Mouse (Mus musculus) liver, embryonic 12.5 days (tissue): ENCODE results near the gene Golga2. TPM values are rescaled to one million over a fixed set of nuclear protein-coding genes. Genes with fewer than 3 reads are reported as not detected.

Experiments used
- ATAC-seq: fragments of 200-750 bp; cut with Nextera tagmentation; 2 replicates; pipeline ENCODE4 v1.8.0; 2017; ENCODE audit warnings: moderate number of reproducible peaks, mild to moderate bottlenecking, moderate library complexity
- H3K27ac ChIP-seq: fragments of 300-500 bp; sonication (generic); 2 replicates; pipeline ENCODE4 v1.5.1; 2016; ENCODE audit warnings: mild to moderate bottlenecking
- H3K27me3 ChIP-seq: fragments of 300-500 bp; sonication (generic); replicated peaks from 2 replicates; pipeline ENCODE4 v1.6.1; 2016; ENCODE audit warnings: mild to moderate bottlenecking, moderate library complexity
- H3K36me3 ChIP-seq: fragments of 300-500 bp; sonication (generic); 2 replicates; pipeline ENCODE4 v1.6.1; 2016; ENCODE audit warnings: mild to moderate bottlenecking, moderate library complexity
- H3K4me1 ChIP-seq: fragments of 300-500 bp; sonication (generic); 2 replicates; pipeline ENCODE4 v1.6.1; 2016
- H3K4me2 ChIP-seq: fragments of 300-500 bp; sonication (generic); 2 replicates; pipeline ENCODE4 v1.6.1; 2016; ENCODE audit warnings: mild to moderate bottlenecking, moderate library complexity
- H3K4me3 ChIP-seq: fragments of 300-500 bp; sonication (generic); 2 replicates; pipeline ENCODE4 v1.5.1; 2016; ENCODE audit warnings: mild to moderate bottlenecking, moderate library complexity
- H3K9ac ChIP-seq: fragments of 300-500 bp; sonication (generic); 2 replicates; pipeline ENCODE4 v1.6.1; 2016; ENCODE audit warnings: mild to moderate bottlenecking, moderate library complexity
- H3K9me3 ChIP-seq: fragments of 300-500 bp; sonication (generic); replicated peaks from 2 replicates; pipeline ENCODE4 v1.6.1; 2016; ENCODE audit warnings: mild to moderate bottlenecking, moderate library complexity
- WGBS: fragments of 180-500 bp; shearing (Covaris S2); methylation state at CpG from one replicate; pipeline ENCODE4 v1.1.7; 2016; ENCODE audit not compliant: insufficient replicate concordance; 5-methylcytosine and 5-hydroxymethylcytosine counted together
- polyA plus RNA-seq: library from polyadenylated mRNA; unstranded; fragments of >200 nt; fragmentation: Nextera tagmentation; extraction: Ambion mirVana; gene quantifications from 2 replicates; pipeline ENCODE4 v1.2.1, GENCODE M21; 2016

The Golga2 gene
- polyA plus RNA-seq, 1 experiment from 2014 or later: 14.4 TPM

- peaks cover 17% of the 10 kb centered on the region; the same call in 1 of the 2 replicates for H3K4me1 ChIP-seq
- WGBS: 60% methylated on average over 9 of the region's 9 CpGs
- ATAC-seq: no peak
- 0 out of 2 replicates have a peak overlapping the region, but pooled peaks have one; percentile 39 for H3K27ac ChIP-seq
- no peak overlapping the region for H3K4me2 ChIP-seq
- H3K9me3 ChIP-seq: no peaks in the 10 kb centered on the region
- H3K9ac ChIP-seq: no peak overlapping the region
- H3K36me3 ChIP-seq: no peaks in the 10 kb centered on the region
- H3K4me3 ChIP-seq: no peak overlapping the region
- H3K27me3 ChIP-seq: peaks cover 74% of the 10 kb centered on the region
These were observed 34.6 kb downstream of the Golga2 start for GRCm38 (mm10) chr2:32321591-32322298.

- no peak overlapping the region for H3K4me2 ChIP-seq
- 63% methylated on average over 7 of the region's 7 CpGs for WGBS
- H3K27me3 ChIP-seq: peaks cover 66% of the 10 kb centered on the region
- ATAC-seq: no peak
- H3K4me1 ChIP-seq: peaks cover 13% of the 10 kb centered on the region; the same call in 1 of the 2 replicates
- no peak overlapping the region for H3K9ac ChIP-seq
- no peaks in the 10 kb centered on the region for H3K36me3 ChIP-seq
- no peaks in the 10 kb centered on the region for H3K9me3 ChIP-seq
- no peak overlapping the region for H3K27ac ChIP-seq
- H3K4me3 ChIP-seq: no peak overlapping the region
These were observed 35.9 kb downstream of the Golga2 start for GRCm38 (mm10) chr2:32322754-32323741.

GRCm38 (mm10) chr2:32324322-32324721, 37.1 kb downstream of the Golga2 start:
- Histone ChIP-seq H3K9me3 (no peaks in the 10 kb centered on the region), H3K27ac (no peak overlapping the region), H3K4me1 (peaks cover 8% of the 10 kb centered on the region; the same call in 1 of the 2 replicates), H3K27me3 (peaks cover 65% of the 10 kb centered on the region), H3K4me2 (no peak overlapping the region), H3K4me3 (no peak overlapping the region), H3K9ac (no peak overlapping the region), H3K36me3 (no peaks in the 10 kb centered on the region)
- no peak for ATAC-seq
- whole genome bisulfite sequencing: 44% methylated on average over 4 of the region's 4 CpGs

GRCm38 (mm10) chr2:32325342-32325741, 38.2 kb downstream of the Golga2 start:
- H3K9ac ChIP-seq: no peak overlapping the region
- ATAC-seq: no peak
- no peaks in the 10 kb centered on the region for H3K36me3 ChIP-seq
- H3K27me3 ChIP-seq: peaks cover 58% of the 10 kb centered on the region
- no peak overlapping the region for H3K27ac ChIP-seq
- H3K4me1 ChIP-seq: no peaks in the 10 kb centered on the region
- no peak overlapping the region for H3K4me3 ChIP-seq
- no peaks in the 10 kb centered on the region for H3K9me3 ChIP-seq
- no peak overlapping the region for H3K4me2 ChIP-seq
- WGBS: 36% methylated on average over 7 of the region's 7 CpGs

GRCm38 (mm10) chr2:32327200-32327599, 40.0 kb downstream of the Golga2 start:
- no peak overlapping the region for H3K4me2 ChIP-seq
- WGBS: 76% methylated on average over 4 of the region's 4 CpGs
- ATAC-seq: no peak
- H3K36me3 ChIP-seq: no peaks in the 10 kb centered on the region
- H3K27ac ChIP-seq: no peak overlapping the region
- no peak overlapping the region for H3K9ac ChIP-seq
- no peaks in the 10 kb centered on the region for H3K9me3 ChIP-seq
- H3K4me3 ChIP-seq: no peak overlapping the region
- H3K4me1 ChIP-seq: no peaks in the 10 kb centered on the region
- H3K27me3 ChIP-seq: peaks cover 47% of the 10 kb centered on the region; the same call in 1 of the 2 replicates

GRCm38 (mm10) chr2:32328911-32329460, 41.8 kb downstream of the Golga2 start:
- Histone ChIP-seq H3K36me3 (no peaks in the 10 kb centered on the region), H3K27ac (no peak overlapping the region), H3K9ac (no peak overlapping the region), H3K9me3 (no peaks in the 10 kb centered on the region), H3K4me3 (no peak overlapping the region), H3K4me2 (no peak overlapping the region), H3K27me3 (peaks cover 52% of the 10 kb centered on the region), H3K4me1 (no peaks in the 10 kb centered on the region)
- WGBS: 38% methylated on average over 13 of the region's 13 CpGs
- ATAC-seq: no peak

- no peak for ATAC-seq
- Histone ChIP-seq H3K27ac (no peak overlapping the region), H3K4me2 (no peak overlapping the region), H3K4me1 (no peaks in the 10 kb centered on the region), H3K4me3 (no peak overlapping the region), H3K9me3 (no peaks in the 10 kb centered on the region), H3K9ac (no peak overlapping the region), H3K36me3 (no peaks in the 10 kb centered on the region), H3K27me3 (peaks cover 57% of the 10 kb centered on the region)
- 48% methylated on average over 6 of the region's 6 CpGs for WGBS
These were observed 42.3 kb downstream of the Golga2 start for GRCm38 (mm10) chr2:32329531-32329930.

- Histone ChIP-seq H3K27me3 (peaks cover 76% of the 10 kb centered on the region), H3K4me1 (no peaks in the 10 kb centered on the region), H3K27ac (no peak overlapping the region), H3K4me2 (no peak overlapping the region), H3K4me3 (no peak overlapping the region), H3K9me3 (no peaks in the 10 kb centered on the region), H3K9ac (no peak overlapping the region), H3K36me3 (no peaks in the 10 kb centered on the region)
- ATAC-seq: no peak
- 66% methylated on average over 5 of the region's 5 CpGs for WGBS
These were observed 45.0 kb downstream of the Golga2 start for GRCm38 (mm10) chr2:32332159-32332558.

- WGBS: 35% methylated on average over 15 of the region's 15 CpGs
- H3K9me3 ChIP-seq: no peaks in the 10 kb centered on the region
- H3K4me3 ChIP-seq: no peak overlapping the region
- H3K4me1 ChIP-seq: no peaks in the 10 kb centered on the region
- no peaks in the 10 kb centered on the region for H3K36me3 ChIP-seq
- H3K27ac ChIP-seq: no peak overlapping the region
- no peak overlapping the region for H3K4me2 ChIP-seq
- H3K27me3 ChIP-seq: peaks cover 78% of the 10 kb centered on the region
- no peak overlapping the region for H3K9ac ChIP-seq
- no peak for ATAC-seq
These were observed 48.7 kb downstream of the Golga2 start for GRCm38 (mm10) chr2:32335888-32336287.

- H3K4me1 ChIP-seq: no peaks in the 10 kb centered on the region
- no peak overlapping the region for H3K4me2 ChIP-seq
- peaks cover 55% of the 10 kb centered on the region for H3K27me3 ChIP-seq
- no peak overlapping the region for H3K4me3 ChIP-seq
- no peaks in the 10 kb centered on the region for H3K9me3 ChIP-seq
- no peak overlapping the region for H3K9ac ChIP-seq
- ATAC-seq: no peak
- 30% methylated on average over 26 of the region's 26 CpGs for WGBS
- H3K36me3 ChIP-seq: no peaks in the 10 kb centered on the region
- no peak overlapping the region for H3K27ac ChIP-seq
These were observed 52.9 kb downstream of the Golga2 start for GRCm38 (mm10) chr2:32339912-32340642.

GRCm38 (mm10) chr2:32340836-32341633, 53.9 kb downstream of the Golga2 start:
- Histone ChIP-seq H3K4me1 (no peaks in the 10 kb centered on the region), H3K9me3 (no peaks in the 10 kb centered on the region), H3K36me3 (no peaks in the 10 kb centered on the region), H3K9ac (no peak overlapping the region), H3K4me2 (no peak overlapping the region), H3K27ac (no peak overlapping the region), H3K4me3 (no peak overlapping the region), H3K27me3 (peaks cover 47% of the 10 kb centered on the region)
- ATAC-seq: no peak
- WGBS: 68% methylated on average over 13 of the region's 13 CpGs
